Mouse (Mus musculus) midbrain, embryonic 16.5 days (tissue): ENCODE measurements around the gene Ttc32. TPM values are rescaled to one million over a fixed set of nuclear protein-coding genes. Genes with fewer than 3 reads are reported as not detected.
A peak's percentile ranks its signal among the peaks of the same experiment; 100 is the strongest.

Experiments used
- ATAC-seq: fragments of 200-750 bp; cut with Nextera tagmentation; 2 replicates; pipeline ENCODE4 v1.8.0; 2017; ENCODE audit warnings: moderate TSS enrichment
- H3K27ac ChIP-seq: fragments of 300-500 bp; sonication (generic); 2 replicates; pipeline ENCODE4 v1.5.1; 2014; ENCODE audit warnings: mild to moderate bottlenecking, low read length, mixed read lengths
- H3K27me3 ChIP-seq: fragments of 300-500 bp; sonication (generic); 2 replicates; pipeline ENCODE4 v1.6.1; 2014; ENCODE audit warnings: low read depth, low read length, mixed read lengths; ENCODE audit not compliant: control insufficient read depth, insufficient read depth
- H3K36me3 ChIP-seq: fragments of 300-500 bp; sonication (generic); 2 replicates; pipeline ENCODE4 v1.6.1; 2014; ENCODE audit warnings: mild to moderate bottlenecking, low read length, moderate library complexity, mixed read lengths; ENCODE audit not compliant: control insufficient read depth, insufficient read depth
- H3K4me1 ChIP-seq: fragments of 300-500 bp; sonication (generic); 2 replicates; pipeline ENCODE4 v1.6.1; 2014; ENCODE audit warnings: mild to moderate bottlenecking, low read length, mixed read lengths; ENCODE audit not compliant: control insufficient read depth, insufficient read depth
- H3K4me2 ChIP-seq: fragments of 300-500 bp; sonication (generic); 2 replicates; pipeline ENCODE4 v1.6.1; 2014; ENCODE audit warnings: mild to moderate bottlenecking, low read length, mixed read lengths
- H3K4me3 ChIP-seq: fragments of 300-500 bp; sonication (generic); 2 replicates; pipeline ENCODE4 v1.5.1; 2014; ENCODE audit warnings: low read depth, mild to moderate bottlenecking, low read length, moderate library complexity, mixed read lengths
- H3K9ac ChIP-seq: fragments of 300-500 bp; sonication (generic); 2 replicates; pipeline ENCODE4 v1.6.1; 2014; ENCODE audit warnings: low read depth, low read length, mixed read lengths
- H3K9me3 ChIP-seq: fragments of 300-500 bp; sonication (generic); replicated peaks from 2 replicates; pipeline ENCODE4 v1.6.1; 2014; ENCODE audit warnings: mild to moderate bottlenecking, low read length, mixed read lengths; ENCODE audit not compliant: control insufficient read depth, poor library complexity, severe bottlenecking
- WGBS: fragments of 180-500 bp; shearing (Covaris S2); extraction: QIAGEN DNeasy Blood & Tissue Kit; methylation state at CpG from one replicate; pipeline ENCODE4 v1.1.7; 2014; 5-methylcytosine and 5-hydroxymethylcytosine counted together
- polyA plus RNA-seq: library from polyadenylated mRNA; unstranded; fragments of >200 nt; fragmentation: Nextera tagmentation; extraction: Ambion mirVana; gene quantifications from 2 replicates; pipeline ENCODE4 v1.2.1, GENCODE M21; 2015

Ttc32 gene
- polyA plus RNA-seq, 1 experiment from 2014 or later, result 6.0 TPM

DNA sequence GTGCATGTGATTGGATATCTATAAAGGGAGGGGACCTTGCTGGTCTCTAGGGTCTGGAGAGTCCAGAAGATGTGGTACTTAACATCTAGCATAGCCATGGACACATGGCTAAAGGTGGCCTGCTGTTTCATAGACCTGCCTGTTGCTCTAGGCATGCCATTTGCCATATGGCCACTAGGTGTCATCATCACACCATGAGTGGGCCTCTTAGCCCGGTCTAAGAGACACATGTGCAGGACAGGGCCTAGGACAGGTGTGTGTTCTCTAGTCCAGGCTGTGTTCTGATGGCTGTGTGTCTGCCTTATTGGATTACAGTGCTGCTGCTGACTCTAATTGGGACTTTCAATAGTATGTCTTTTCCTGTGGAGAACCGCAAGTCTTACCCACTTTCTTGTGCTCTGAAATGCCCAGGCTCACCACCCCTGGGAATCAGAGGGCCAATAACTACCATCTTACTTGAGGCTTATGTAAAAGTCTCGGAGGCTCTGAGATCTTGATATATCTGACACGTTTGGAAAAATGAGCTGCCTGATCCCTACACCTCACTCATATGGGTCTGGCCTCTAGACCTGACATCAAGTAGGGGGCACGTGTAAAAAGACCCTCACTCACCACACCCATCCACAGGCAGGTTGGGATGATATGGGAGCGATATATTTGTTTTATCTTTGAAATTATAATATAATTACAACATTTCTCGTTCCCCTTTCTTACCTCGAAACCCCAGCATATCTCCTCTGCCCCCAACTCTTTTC lies 22.5 kb downstream of the Ttc32 start:
- Histone ChIP-seq H3K36me3 (no peaks in the 10 kb centered on the region), H3K27me3 (no peaks in the 10 kb centered on the region), H3K4me2 (no peak overlapping the region), H3K4me1 (no peaks in the 10 kb centered on the region), H3K4me3 (no peak overlapping the region), H3K9ac (no peak overlapping the region), H3K27ac (no peak overlapping the region), H3K9me3 (no peaks in the 10 kb centered on the region)
- ATAC-seq, result peak; percentile 92
- WGBS, result 61% methylated on average over 8 of the region's 8 CpGs

DNA sequence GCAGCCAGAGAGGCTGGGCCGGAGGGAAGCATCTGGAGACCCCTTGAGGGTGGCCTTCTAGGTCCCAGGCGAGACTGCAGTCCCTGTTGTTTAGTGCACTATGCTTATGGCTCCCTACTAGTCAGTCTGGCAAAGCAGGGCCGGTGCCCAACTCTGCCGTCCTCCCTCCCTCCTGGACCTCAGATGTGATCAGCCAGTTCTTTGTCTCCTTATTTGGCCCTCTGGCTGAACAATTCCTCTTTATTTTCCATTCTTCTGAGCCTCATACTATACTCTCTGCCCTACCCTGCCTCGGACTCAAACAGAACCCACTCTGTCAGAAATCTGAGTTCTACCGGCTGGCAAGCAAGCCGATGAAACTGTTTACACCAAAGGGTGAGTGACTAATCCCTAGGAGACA lies 23.5 kb downstream of the Ttc32 start:
- Histone ChIP-seq H3K4me1 (no peaks in the 10 kb centered on the region), H3K36me3 (no peaks in the 10 kb centered on the region), H3K4me2 (no peak overlapping the region), H3K27ac (no peak overlapping the region), H3K9ac (no peak overlapping the region), H3K27me3 (no peaks in the 10 kb centered on the region), H3K9me3 (no peaks in the 10 kb centered on the region), H3K4me3 (no peak overlapping the region)
- WGBS, result 45% methylated on average over 7 of the region's 7 CpGs
- 0 out of 2 replicates have a peak, but pooled peaks have one; percentile 18 for ATAC-seq

DNA sequence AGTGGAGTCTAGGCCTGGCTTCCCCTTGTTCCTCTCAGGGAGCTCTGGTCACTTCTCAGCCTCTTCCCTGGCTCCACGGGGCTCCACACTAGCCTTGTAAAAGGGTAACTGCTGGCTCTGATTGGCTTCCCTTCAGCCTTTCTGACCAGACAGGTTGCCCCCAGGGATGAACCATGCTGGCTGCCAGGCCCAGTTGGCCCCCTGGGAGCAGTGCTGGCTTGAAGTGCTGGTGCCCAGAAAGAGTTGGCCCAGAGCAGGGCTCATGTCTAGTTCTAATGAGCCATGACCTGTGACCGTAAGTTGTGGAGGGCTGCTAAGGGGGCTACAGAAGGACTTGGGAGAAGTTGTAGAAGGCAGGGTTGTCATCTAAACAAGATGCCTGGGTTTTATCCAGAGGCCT lies 24.2 kb downstream of the Ttc32 start:
- H3K27ac ChIP-seq, result no peak overlapping the region
- H3K27me3 ChIP-seq, result no peaks in the 10 kb centered on the region
- no peak overlapping the region for H3K4me3 ChIP-seq
- 83% methylated on average over 2 of the region's 2 CpGs for WGBS
- no peaks in the 10 kb centered on the region for H3K4me1 ChIP-seq
- no peak for ATAC-seq
- no peaks in the 10 kb centered on the region for H3K9me3 ChIP-seq
- H3K9ac ChIP-seq, result no peak overlapping the region
- no peaks in the 10 kb centered on the region for H3K36me3 ChIP-seq
- H3K4me2 ChIP-seq, result no peak overlapping the region

DNA sequence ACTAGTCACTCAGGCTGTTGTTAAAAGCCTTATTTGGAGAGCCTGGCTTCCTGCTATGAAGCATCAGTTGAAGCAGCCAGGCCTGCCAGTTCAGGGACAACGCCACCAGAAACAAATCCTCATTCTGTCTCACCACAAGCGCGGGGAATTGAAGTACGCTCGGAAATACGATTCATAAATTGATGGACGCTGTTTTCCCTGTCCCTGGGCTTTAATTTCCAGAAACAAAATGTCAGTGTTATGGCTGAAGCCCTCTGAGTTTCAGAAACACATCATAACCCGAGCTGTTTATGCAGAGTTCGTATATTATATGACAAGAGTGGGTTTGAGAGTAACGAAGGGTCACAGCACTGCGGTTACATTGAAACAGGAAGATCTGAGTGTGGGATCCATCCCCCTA lies 25.5 kb downstream of the Ttc32 start:
- no peaks in the 10 kb centered on the region for H3K27me3 ChIP-seq
- no peak for ATAC-seq
- 81% methylated on average over 11 of the region's 11 CpGs for WGBS
- H3K36me3 ChIP-seq, result no peaks in the 10 kb centered on the region
- H3K4me3 ChIP-seq, result no peak overlapping the region
- H3K9me3 ChIP-seq, result no peaks in the 10 kb centered on the region
- H3K9ac ChIP-seq, result no peak overlapping the region
- H3K27ac ChIP-seq, result no peak overlapping the region
- H3K4me1 ChIP-seq, result no peaks in the 10 kb centered on the region
- H3K4me2 ChIP-seq, result no peak overlapping the region

DNA sequence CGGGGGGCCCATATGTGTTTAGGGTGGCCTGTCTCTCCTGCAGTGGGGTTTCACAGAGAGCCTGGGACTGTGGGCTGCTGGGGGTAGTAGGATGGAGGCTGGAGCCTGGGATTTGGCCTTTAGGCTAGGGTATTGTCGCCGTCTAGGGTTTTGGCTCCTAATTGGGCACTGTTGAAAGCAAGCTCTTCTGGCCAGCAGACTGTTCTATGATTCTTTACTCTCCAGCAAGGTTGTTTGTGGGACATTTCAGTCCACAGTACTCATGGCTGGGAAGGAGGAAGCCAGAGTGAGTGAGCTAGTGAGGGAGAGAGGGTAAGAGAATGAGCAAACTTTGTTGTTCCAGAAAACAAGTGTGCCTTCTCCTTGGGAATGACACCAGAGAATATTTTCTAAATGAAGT lies 29.7 kb downstream of the Ttc32 start:
- Histone ChIP-seq H3K4me3 (no peak overlapping the region), H3K36me3 (no peaks in the 10 kb centered on the region), H3K4me2 (no peak overlapping the region), H3K9ac (no peak overlapping the region), H3K4me1 (no peaks in the 10 kb centered on the region), H3K27me3 (no peaks in the 10 kb centered on the region), H3K9me3 (no peaks in the 10 kb centered on the region), H3K27ac (no peak overlapping the region)
- WGBS, result 87% methylated on average over 3 of the region's 3 CpGs
- ATAC-seq, result no peak

DNA sequence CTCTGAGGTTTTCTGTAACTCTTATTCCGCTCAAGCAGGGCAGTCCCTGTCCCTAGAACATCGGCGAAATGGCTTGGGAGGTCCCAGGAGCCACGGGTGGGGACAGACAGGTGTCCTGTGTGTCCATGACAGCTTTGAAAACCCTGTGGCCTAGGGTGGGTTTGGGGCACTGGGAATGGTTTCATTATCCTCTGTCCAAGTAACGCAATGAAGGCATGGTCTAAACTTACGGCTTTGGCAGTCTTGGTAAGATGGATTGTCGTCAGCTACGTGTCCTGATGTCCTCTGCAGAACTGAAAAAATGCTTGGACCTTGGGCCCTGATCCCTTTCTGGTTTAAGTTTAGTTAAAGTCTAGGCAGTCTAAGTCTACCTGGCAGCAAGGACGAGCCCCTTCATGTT lies 30.2 kb downstream of the Ttc32 start:
- ATAC-seq, result no peak
- WGBS, result 91% methylated on average over 9 of the region's 9 CpGs
- no peaks in the 10 kb centered on the region for H3K36me3 ChIP-seq

GRCm38 (mm10) chr12:9063611-9064010 lies 33.8 kb downstream of the Ttc32 start:
- no peak overlapping the region for H3K9ac ChIP-seq
- no peak for ATAC-seq
- H3K4me2 ChIP-seq, result no peak overlapping the region
- no peaks in the 10 kb centered on the region for H3K27me3 ChIP-seq
- no peaks in the 10 kb centered on the region for H3K36me3 ChIP-seq
- H3K27ac ChIP-seq, result no peak overlapping the region
- no peaks in the 10 kb centered on the region for H3K9me3 ChIP-seq
- H3K4me3 ChIP-seq, result no peak overlapping the region
- H3K4me1 ChIP-seq, result no peaks in the 10 kb centered on the region
- 74% methylated on average over 6 of the region's 6 CpGs for WGBS

More for the DNA sequence above, 30.2 kb downstream of the Ttc32 start:
- H3K9ac ChIP-seq, result no peak overlapping the region
- H3K27ac ChIP-seq, result no peak overlapping the region
- no peaks in the 10 kb centered on the region for H3K4me1 ChIP-seq
- no peaks in the 10 kb centered on the region for H3K27me3 ChIP-seq
- no peaks in the 10 kb centered on the region for H3K9me3 ChIP-seq
- no peak overlapping the region for H3K4me2 ChIP-seq
- H3K4me3 ChIP-seq, result no peak overlapping the region

- H3K4me2 ChIP-seq, result no peak overlapping the region
- 94% methylated on average over 1 of the region's 1 CpGs for WGBS
- H3K4me1 ChIP-seq, result no peaks in the 10 kb centered on the region
- H3K4me3 ChIP-seq, result no peak overlapping the region
- no peak overlapping the region for H3K27ac ChIP-seq
- no peak for ATAC-seq
- no peaks in the 10 kb centered on the region for H3K9me3 ChIP-seq
- H3K27me3 ChIP-seq, result no peaks in the 10 kb centered on the region
- H3K9ac ChIP-seq, result no peak overlapping the region
- H3K36me3 ChIP-seq, result no peaks in the 10 kb centered on the region
These were observed 41.3 kb downstream of the Ttc32 start for GRCm38 (mm10) chr12:9071058-9071457.

- H3K9ac ChIP-seq, result no peak overlapping the region
- no peak overlapping the region for H3K4me3 ChIP-seq
- H3K27me3 ChIP-seq, result no peaks in the 10 kb centered on the region
- H3K36me3 ChIP-seq, result no peaks in the 10 kb centered on the region
- WGBS, result 46% methylated on average over 4 of the region's 4 CpGs
- H3K4me1 ChIP-seq, result no peaks in the 10 kb centered on the region
- H3K4me2 ChIP-seq, result no peak overlapping the region
- no peak for ATAC-seq
- H3K9me3 ChIP-seq, result no peaks in the 10 kb centered on the region
- no peak overlapping the region for H3K27ac ChIP-seq
These were observed 41.7 kb downstream of the Ttc32 start for GRCm38 (mm10) chr12:9071493-9071892.
